Mouse (Mus musculus) cerebellum, adult (tissue): ENCODE measurements at regions not wholly inside any gene's neighbourhood (a gene's known extent, or its start where the extent isn't known, plus 50 kb on each side); places are given as distances from the start of the nearest gene placed in this dataset.

ENCODE experiments used
- ATAC-seq: cut with Nextera tagmentation; 2 replicates; pipeline ENCODE4 v1.9.2; 2017; ENCODE audit warnings: mild to moderate bottlenecking, moderate library complexity, mixed read lengths; ENCODE audit not compliant: insufficient number of reproducible peaks, low FRiP score, low TSS enrichment

DNA sequence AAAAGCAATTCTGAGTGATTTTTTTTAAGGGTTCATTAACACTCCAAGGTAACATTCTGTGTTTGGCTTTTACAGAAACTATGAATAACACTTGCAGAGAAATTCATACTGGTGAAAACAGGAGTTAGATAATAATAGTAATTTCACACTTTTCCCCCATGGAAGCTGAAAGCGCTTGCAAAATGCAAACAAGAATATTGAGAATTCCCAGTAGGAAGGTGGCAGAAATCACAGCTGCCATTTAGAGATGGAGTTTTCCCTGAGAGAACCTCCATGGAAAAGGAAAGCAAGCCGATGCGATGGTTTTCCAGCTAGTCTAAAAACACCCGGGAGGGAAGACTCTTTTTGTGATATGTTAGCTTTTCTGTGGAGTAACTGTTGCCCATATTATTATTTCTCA is 174.1 kb upstream of the App start:
- ATAC-seq: no peak

DNA sequence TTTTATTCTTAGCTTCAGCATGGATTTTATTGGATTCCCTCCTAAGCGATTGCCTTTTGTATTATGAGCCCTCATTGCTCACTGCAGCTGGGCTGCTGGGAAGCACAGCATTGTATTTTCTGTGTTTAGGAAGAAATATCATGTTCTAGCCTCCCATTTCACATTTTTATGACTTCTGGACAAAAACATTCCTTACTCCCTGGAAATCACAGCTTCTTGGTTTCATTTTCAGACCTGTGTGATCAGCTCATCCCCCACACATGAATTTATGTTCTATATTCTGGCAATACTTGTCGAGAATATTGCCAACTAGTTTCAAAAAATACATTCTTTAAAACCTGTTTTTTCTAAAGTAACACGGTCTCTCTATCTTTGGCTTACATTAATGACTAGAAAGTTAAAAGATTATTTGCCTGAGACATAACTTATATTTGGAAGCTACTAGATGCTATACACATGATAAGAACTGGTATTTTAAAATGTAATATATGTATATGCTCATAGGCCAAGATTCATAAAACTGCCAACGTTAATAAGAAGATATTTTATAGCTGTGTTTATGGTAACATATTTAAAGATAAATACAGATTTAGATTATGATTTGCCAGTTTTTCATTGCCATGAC is 163.0 kb upstream of the App start:
- no peak for ATAC-seq

DNA sequence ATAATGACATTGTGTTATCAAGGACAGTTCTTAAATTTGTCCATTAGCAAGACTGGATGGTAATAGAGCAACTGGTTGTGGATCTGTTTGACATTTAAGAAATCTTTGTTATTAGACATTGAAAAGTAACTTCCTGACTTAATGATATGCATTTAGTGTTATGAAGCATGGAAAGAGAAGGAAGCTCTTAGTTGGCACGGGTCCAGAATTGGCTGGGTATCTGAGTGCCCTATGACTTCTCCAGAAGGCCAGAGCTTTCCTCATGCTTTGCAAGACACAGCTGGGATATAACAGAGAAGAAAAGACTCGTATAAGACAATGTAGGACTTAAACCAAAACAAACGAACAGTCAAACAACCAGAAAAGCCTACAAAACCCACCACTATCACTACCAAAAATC is 160.0 kb upstream of the App start:
- ATAC-seq: no peak

DNA sequence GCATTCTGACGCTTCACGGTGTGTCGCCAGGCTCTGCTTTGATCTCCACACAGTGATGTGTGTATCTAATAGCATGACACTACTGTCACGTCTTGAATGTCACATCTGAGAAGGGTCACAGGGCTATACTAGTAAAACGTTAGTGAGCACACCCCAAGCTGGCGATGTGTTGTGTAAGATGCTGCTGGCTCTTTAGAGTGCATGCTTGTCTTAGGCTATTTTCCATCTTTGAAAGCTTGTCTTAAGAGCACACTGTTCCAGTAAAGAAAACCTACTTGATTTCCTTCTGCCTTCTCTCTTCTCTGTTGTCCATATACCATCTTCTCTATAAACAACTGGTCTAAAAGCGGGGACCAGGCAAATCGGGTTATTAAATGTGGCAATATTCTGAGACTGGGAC is 138.5 kb upstream of the App start:
- ATAC-seq: no peak

DNA sequence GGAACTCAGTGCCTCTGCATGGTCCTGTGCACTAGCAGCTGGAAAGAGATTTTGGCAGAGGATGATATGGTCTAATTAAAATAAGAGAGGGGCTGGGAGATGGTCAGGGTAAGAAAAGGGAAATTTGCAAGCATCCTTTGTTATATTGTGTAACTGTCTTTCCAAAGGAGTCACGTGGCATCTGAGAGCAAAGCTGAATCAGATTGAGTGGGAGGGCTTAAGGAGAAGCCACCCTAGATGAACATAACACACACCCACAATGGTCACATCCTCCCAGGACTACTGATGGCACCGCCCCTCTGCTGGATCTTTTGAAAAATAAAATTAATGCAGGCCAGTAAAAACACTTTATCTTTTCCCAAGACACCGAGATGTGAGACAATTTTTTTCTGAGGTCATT is 135.9 kb upstream of the App start:
- no peak for ATAC-seq

DNA sequence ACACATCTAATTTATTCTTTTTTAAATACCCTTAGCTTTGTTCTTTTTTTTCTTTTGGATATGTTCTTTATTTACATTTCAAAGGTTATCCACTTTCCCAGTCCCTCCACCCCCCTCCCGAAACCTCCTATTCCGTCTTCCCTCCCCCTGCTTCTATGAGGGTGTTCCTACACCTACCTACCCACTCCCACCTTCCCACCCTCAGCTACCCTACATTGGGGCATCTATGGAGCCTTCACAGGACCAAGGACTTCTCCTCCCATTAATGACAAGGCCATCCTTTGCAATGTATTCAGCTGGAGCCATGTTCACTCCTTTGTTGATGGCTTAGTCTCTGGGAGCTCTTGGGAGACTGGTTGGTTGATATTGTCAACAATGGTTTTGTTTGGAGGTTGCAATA is 134.9 kb upstream of the App start:
- no peak for ATAC-seq

DNA sequence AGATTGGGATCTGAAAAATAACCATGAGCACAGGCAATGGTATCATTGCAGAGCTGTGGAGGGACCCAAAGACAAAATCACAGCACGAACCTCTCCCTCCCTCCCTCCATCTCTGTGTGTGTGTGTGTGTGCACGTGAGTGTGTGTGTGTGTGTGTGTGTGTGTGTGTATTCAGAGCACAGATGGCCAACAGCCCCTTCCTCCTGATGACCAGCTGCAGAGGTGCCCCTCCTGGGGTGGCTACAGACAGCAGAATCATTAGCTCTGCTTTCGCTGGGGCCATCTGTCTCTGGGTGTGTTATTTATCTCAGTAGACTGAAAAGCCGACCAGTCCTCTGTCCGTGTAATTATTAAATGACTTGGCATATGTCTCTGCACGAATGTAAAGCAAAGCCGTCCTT is 134.4 kb upstream of the App start:
- ATAC-seq: 0 out of 2 replicates have a peak, but pooled peaks have one; percentile 45

DNA sequence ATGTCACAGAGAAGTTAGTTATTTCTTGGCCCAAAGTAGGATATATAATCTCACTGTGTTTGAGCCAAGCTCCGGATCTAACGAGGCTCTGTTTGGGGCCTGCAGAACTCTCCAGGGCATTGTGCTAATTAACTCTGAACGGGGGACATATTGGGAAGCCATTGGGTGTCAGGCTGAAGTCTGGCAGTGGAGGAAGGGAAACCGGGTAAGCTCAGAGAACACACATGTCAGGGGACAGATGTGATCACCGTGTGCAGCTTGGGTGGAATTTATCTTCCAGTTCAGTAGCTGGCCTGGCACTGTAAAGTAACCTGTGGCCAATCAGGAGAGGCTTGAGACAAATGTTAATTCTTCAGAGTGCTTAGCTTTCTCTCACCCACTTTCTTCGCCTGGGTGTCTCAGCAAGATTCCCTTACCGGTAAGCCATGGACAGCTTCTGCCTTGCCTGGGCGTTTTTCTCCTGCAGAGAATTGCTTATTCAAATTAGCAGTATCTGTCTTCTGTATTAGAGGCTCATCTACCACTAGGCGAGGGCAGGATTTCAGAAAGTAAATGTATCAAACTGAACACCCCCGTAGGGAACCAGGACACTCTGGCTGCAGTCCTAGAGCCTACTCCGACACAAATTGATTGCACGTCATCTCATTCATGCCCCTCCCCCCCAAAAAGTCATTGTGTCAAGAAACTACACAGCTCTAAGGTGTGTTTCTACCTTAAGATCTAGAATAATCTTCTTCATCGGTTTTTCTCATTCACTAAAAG is 126.7 kb upstream of the App start:
- no peak for ATAC-seq

DNA sequence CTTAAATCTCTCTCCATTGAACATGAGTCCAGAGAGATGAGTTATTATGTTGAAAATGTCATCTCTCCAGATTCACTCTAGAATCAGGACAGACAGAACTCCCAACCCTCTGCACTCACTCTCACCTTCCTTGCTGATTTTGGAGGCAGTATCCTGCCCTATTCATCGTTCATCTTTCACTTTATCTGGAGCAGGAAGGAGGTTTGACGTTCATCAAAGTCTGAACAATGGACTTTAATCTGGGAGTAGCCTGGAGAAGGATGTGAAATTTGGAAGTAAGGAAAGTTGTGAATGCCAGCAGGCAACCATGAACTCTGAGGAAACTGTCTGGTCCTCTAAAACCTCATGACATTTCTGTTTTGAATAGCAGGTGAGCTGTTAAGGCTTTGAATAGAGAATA is 125.0 kb upstream of the App start:
- no peak for ATAC-seq

DNA sequence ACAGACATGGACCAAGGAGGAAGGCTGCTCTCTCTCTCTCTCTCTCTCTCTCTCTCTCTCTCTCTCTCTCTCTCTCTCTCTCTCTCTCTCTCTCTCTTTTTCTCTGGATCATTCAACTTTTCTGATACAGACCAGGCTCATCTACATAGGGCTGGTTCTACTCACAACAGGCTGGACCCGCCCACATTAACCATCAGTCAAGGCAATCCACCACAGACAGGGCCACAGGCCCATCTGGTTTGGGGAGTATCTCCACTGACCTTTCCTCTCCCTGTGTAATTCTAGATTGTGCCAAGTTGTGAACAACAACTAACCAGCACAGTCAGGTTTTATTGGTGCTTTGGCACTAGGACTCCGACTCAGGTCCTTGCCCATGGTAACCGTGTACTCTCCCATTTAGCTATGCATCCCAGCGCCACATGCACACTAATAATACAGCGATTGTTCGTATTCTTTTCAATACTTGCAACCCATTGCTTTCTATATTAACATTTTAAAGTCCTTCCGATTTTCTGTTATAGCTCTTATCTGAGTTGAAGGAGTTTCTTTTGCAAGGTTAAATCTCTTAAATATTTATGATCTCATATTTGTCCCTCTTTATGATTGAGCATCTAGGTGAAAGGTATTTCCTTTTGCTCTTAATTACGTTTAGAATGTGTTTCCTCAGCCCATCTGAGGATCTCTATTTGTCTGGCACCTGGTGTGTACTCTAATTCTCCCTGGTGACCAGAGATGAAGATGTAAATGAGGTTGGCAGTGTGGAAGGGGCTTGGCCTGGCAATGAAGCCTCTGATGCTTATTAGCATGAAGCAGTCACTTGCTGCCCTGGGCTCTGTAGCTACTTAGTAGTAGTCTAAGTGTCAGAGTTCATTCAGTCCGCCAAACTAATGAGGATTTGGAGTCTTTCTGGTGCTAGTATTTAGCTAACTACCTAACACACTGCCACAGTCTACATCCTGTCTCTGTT is 117.7 kb upstream of the App start:
- no peak for ATAC-seq

DNA sequence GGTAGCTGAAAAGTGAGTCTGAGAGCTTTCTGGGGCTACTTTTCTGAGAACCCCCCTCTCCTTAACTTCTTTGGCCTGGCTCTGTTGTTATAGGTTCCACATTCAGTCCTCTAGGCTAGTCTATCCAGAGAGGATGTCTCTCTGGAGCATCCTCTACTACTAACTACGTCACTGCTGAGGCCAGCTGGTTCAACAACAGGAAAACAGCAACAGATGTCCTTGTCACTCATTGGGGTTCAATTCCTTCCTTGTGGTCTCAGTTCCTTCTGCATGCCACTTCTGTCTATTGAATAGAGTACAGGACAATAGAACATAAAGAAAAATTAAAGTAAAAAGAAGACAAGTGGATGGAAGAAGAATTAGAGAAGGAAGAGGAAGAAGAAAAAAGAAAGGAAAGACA is 104.3 kb upstream of the App start:
- no peak for ATAC-seq

DNA sequence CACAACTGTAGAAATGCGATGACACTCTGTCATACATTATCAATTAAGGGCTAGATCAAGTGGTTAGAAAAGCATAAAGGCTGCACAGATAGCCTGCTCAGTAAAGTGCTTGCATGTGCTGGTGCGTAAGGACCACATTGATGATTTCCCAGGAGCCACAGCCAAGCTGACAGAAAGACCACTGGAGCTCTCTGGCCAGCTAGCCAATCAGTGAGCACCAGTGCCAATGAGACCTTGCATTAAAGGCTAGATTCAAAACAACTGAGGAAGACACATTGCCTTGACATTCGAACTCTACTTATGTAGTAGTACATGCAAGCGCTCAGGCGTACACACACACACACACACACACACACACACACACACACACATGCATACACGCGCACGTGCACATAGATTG is 96.1 kb upstream of the App start:
- ATAC-seq: no peak

DNA sequence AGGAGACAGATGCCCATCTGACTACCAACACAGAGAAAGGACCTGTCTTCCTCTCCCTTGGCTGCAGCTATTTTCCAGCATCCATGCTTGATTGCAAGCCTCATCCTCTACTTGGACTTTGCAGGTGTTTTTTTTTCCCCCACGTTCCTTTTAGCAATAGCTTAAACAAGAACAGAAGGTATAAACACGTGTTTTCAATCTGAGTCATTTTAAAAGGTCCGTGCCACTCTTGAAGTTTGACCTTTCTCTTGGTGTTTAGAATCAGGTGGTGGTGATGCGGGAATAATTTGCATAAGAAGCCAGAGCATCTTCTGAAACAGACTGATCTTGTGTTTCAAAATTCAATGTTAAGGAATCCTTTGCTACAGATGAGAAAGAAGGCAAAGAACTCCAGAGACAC is 86.3 kb upstream of the App start:
- no peak for ATAC-seq

DNA sequence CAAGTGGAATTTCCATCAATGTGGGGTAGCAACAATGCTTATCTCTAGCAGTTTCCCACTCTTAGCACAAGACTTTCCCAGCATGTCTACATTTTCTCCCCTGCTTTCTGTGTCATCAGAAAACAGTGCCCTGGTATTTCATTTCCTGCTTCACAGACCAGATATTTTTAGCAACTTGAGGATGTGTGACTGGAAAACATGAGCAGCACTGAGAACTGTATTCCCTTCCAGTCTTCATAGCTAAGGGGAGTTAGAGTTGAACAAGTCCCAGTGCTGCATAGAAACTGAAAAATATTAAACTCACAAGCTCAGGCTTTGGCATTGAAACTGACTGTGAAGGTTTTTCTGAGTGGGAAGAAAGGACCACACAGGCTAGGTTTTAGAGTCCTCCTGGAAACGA is 73.7 kb upstream of the App start:
- no peak for ATAC-seq

DNA sequence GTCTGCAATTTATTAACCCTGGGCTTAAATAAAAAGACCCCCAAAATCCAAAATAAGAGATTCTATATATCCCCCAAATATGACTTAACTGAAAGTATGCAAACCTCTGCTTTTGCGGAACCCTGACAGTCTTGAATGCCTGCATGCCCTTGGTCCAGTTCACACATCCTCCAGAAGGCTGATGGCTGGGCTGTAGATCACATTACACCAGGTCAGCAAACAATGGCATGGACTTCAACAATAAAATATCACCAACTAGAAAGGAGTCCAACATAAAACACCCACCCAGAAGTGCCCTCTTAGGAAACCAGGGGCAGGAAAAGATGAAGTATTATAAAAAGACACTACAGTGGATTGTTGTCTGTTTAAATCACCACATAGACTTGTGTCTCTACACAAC is 59.5 kb upstream of the App start:
- ATAC-seq: no peak

DNA sequence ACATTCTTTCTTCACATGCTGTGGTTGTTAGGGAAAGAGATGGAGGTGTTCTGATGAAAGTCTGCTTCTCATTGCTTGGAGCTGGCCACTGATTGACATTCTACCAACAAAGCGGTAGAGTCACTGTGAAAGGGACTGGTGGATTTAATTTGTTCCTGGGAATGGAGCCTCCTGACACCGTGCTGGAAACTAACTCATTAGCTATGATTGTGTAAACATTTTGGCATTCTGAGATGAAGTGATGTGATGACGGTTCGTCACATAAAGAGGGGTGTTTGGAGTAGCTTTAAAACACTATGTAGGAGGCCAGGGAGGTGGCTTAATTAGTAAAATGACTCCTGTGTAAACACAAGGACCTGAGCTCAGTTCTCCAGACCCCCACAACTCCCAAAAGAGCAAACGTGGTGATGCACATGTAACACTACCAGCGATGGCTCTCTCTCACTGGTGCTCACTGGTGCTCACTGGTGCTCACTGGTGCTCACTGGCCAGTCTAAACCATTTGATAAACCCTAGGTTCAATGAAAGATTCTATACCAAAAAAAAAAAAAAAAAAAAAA is 58.4 kb upstream of the App start:
- ATAC-seq: no peak

DNA sequence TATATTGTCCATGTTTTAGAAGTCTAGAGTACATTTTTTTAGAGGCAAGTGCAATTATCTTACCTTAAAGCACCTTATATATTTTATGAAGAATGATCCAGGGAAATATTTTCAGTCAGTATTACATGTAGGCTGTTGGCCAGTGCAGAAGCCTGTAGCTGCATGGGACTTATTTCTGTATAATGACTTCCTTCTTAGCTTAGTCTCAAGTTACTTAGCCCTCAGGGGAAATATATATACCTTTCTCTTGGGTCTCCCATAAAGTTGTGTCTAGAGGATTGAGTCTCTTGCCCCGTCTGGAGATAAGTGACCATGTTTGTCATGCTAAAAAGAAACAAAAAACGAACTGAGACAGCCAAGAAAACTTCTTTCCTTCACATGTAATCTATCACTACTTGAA is 57.8 kb upstream of the App start:
- no peak for ATAC-seq

DNA sequence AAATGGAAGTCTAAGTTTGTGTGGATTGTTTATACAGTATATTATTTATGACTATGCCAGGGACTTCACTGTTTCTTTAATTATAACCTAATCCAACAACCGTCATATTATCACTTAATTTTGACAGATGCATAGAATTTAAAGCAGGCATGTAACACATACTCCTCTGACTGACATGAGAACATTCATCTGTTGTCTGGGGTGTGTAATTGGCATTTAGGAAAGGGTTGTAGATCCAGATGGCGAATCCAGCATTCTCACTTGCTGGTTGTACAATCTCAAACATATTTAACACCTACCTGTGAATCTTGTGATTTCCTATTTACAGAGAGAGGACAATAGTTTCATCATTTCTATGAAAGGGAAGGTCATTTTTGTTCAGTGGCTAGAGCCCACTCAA is 50.8 kb upstream of the App start:
- ATAC-seq: no peak
